Mouse (Mus musculus) heart, adult 2 months (tissue): ENCODE data around the gene Ropn1l. TPM values are rescaled to one million over a fixed set of nuclear protein-coding genes. Genes with fewer than 3 reads are reported as not detected.

Experiments used
- DNase-seq, 2 experiments: peaks; one replicate each; pipeline ENCODE4 v3.0.0; 2021
- H3K27ac ChIP-seq: fragments of 200-600 bp; 2 replicates; pipeline ENCODE4 v1.8.1; 2022
- H3K27me3 ChIP-seq: fragments of 200-500 bp; 2 replicates; pipeline ENCODE4 v1.6.1; 2012; ENCODE audit warnings: mild to moderate bottlenecking, low read length, inconsistent platforms, mixed read lengths; ENCODE audit not compliant: control insufficient read depth, insufficient read depth
- H3K36me3 ChIP-seq: fragments of 200-500 bp; 2 replicates; pipeline ENCODE4 v1.6.1; 2012; ENCODE audit warnings: low read length, inconsistent platforms; ENCODE audit not compliant: control insufficient read depth, insufficient read depth
- H3K4me1 ChIP-seq: fragments of 200-500 bp; 2 replicates; pipeline ENCODE4 v1.6.1; 2011; ENCODE audit warnings: low read length; ENCODE audit not compliant: control insufficient read depth, insufficient read depth
- H3K4me3 ChIP-seq: fragments of 200-600 bp; 2 replicates; pipeline ENCODE4 v1.8.1; 2022
- H3K79me2 ChIP-seq: fragments of 200-500 bp; replicated peaks from 2 replicates; pipeline ENCODE4 v1.6.1; 2012; ENCODE audit warnings: mild to moderate bottlenecking, inconsistent platforms, low read length, moderate library complexity, mixed read lengths; ENCODE audit not compliant: control insufficient read depth, insufficient read depth
- H3K9ac ChIP-seq: fragments of 200-500 bp; 2 replicates; pipeline ENCODE4 v1.6.1; 2012; ENCODE audit warnings: low read depth, mild to moderate bottlenecking, control low read depth, inconsistent platforms, low read length, mixed read lengths
- CTCF ChIP-seq: fragments of 200-600 bp; IDR thresholded peaks from 2 replicates; pipeline ENCODE4 v1.8.1; 2022; ENCODE audit warnings: antibody characterized with exemption, mild to moderate bottlenecking, moderate library complexity
- EP300 ChIP-seq: fragments of 200-500 bp; IDR thresholded peaks from 2 replicates; pipeline ENCODE4 v1.6.1; 2011; ENCODE audit warnings: low read depth, low read length, control low read depth; ENCODE audit not compliant: insufficient read depth
- POLR2A ChIP-seq: fragments of 200-500 bp; IDR thresholded peaks from 2 replicates; pipeline ENCODE4 v1.6.1; 2011; ENCODE audit warnings: mild to moderate bottlenecking, low read depth, low read length, control low read depth; ENCODE audit not compliant: insufficient read depth
- WGBS: fragments of 180-500 bp; shearing (Covaris S2); methylation state at CpG from one replicate; pipeline ENCODE4 v1.1.7; 2018; 5-methylcytosine and 5-hydroxymethylcytosine counted together
- intact Hi-C: fragments of 180-260 bp; cut with DNase I; formaldehyde crosslinking; loops from one replicate; pipeline ENCODE4 v1.15.1; 2025
- polyA plus RNA-seq: library from polyadenylated mRNA; depleted of rRNA; stranded (reverse); fragments of >200 nt; gene quantifications from 2 replicates; pipeline ENCODE4 v1.2.3, GENCODE M21; 2012
- total RNA-seq, 2 experiments: library from RNA; stranded (reverse); gene quantifications; 2 replicates each; pipeline ENCODE4 v1.2.3; 2021

Gene Ropn1l
- total and polyA plus RNA-seq, 3 experiments, result 0.86 TPM; not detected in 2

GRCm38 (mm10) chr15:31436811-31437210 lies 16.7 kb downstream of the Ropn1l start:
- WGBS, result 85% methylated on average over 2 of the region's 2 CpGs
- Histone ChIP-seq H3K4me3 (no peak overlapping the region), H3K9ac (no peak overlapping the region), H3K27ac (no peak overlapping the region), H3K36me3 (no peaks in the 10 kb centered on the region), H3K27me3 (no peaks in the 10 kb centered on the region), H3K4me1 (no peaks in the 10 kb centered on the region), H3K79me2 (no peaks in the 10 kb centered on the region)
- TF ChIP-seq EP300, result no peak
- no peak for TF ChIP-seq CTCF
- TF ChIP-seq POLR2A, result no peak
- intact Hi-C loops, result no loop called here
- DNase-seq, result no peak

GRCm38 (mm10) chr15:31436083-31436482 lies 17.5 kb downstream of the Ropn1l start:
- no peak overlapping the region for H3K9ac ChIP-seq
- H3K4me3 ChIP-seq, result no peak overlapping the region
- no peaks in the 10 kb centered on the region for H3K4me1 ChIP-seq
- TF ChIP-seq CTCF, result no peak
- no peak for TF ChIP-seq EP300
- no peak for TF ChIP-seq POLR2A
- H3K36me3 ChIP-seq, result no peaks in the 10 kb centered on the region
- no peaks in the 10 kb centered on the region for H3K79me2 ChIP-seq
- no peaks in the 10 kb centered on the region for H3K27me3 ChIP-seq
- DNase-seq, result no peak
- H3K27ac ChIP-seq, result no peak overlapping the region
- intact Hi-C loops, result no loop called here
- 53% methylated on average over 1 of the region's 1 CpGs for WGBS

- H3K9ac ChIP-seq, result no peak overlapping the region
- DNase-seq, result no peak
- TF ChIP-seq CTCF (no peak), EP300 (no peak), POLR2A (no peak)
- no peaks in the 10 kb centered on the region for H3K79me2 ChIP-seq
- no peaks in the 10 kb centered on the region for H3K27me3 ChIP-seq
- no peak overlapping the region for H3K27ac ChIP-seq
- H3K4me3 ChIP-seq, result no peak overlapping the region
- no peaks in the 10 kb centered on the region for H3K36me3 ChIP-seq
- intact Hi-C loops, result no loop called here
- WGBS, result 76% methylated on average over 7 of the region's 7 CpGs
- no peaks in the 10 kb centered on the region for H3K4me1 ChIP-seq
Observed at GRCm38 (mm10) chr15:31433768-31434167, 19.8 kb downstream of the Ropn1l start.

- WGBS, result 85% methylated on average over 8 of the region's 8 CpGs
- H3K27ac ChIP-seq, result no peak overlapping the region
- H3K9ac ChIP-seq, result no peak overlapping the region
- H3K4me3 ChIP-seq, result no peak overlapping the region
- H3K27me3 ChIP-seq, result no peaks in the 10 kb centered on the region
- intact Hi-C loops, result no loop called here
- H3K79me2 ChIP-seq, result no peaks in the 10 kb centered on the region
- no peaks in the 10 kb centered on the region for H3K4me1 ChIP-seq
- no peaks in the 10 kb centered on the region for H3K36me3 ChIP-seq
- no peak for TF ChIP-seq POLR2A
- TF ChIP-seq EP300, result no peak
- TF ChIP-seq CTCF, result no peak
- DNase-seq, result no peak
Observed at GRCm38 (mm10) chr15:31431847-31432246, 21.7 kb downstream of the Ropn1l start.

GRCm38 (mm10) chr15:31430014-31430413 lies 23.5 kb downstream of the Ropn1l start:
- DNase-seq, result no peak
- no peak overlapping the region for H3K27ac ChIP-seq
- WGBS, result 78% methylated on average over 2 of the region's 2 CpGs
- TF ChIP-seq EP300 (no peak), CTCF (no peak), POLR2A (no peak)
- no peak overlapping the region for H3K4me3 ChIP-seq
- H3K4me1 ChIP-seq, result no peaks in the 10 kb centered on the region
- H3K36me3 ChIP-seq, result no peaks in the 10 kb centered on the region
- H3K9ac ChIP-seq, result no peak overlapping the region
- intact Hi-C loops, result no loop called here
- H3K79me2 ChIP-seq, result no peaks in the 10 kb centered on the region
- no peaks in the 10 kb centered on the region for H3K27me3 ChIP-seq

GRCm38 (mm10) chr15:31429429-31429828 lies 24.1 kb downstream of the Ropn1l start:
- no peak overlapping the region for H3K9ac ChIP-seq
- WGBS, result 84% methylated on average over 7 of the region's 7 CpGs
- no peaks in the 10 kb centered on the region for H3K79me2 ChIP-seq
- H3K4me3 ChIP-seq, result no peak overlapping the region
- no peak overlapping the region for H3K27ac ChIP-seq
- H3K27me3 ChIP-seq, result no peaks in the 10 kb centered on the region
- no peaks in the 10 kb centered on the region for H3K36me3 ChIP-seq
- intact Hi-C loops, result no loop called here
- TF ChIP-seq POLR2A, result no peak
- TF ChIP-seq EP300, result no peak
- no peak for TF ChIP-seq CTCF
- H3K4me1 ChIP-seq, result no peaks in the 10 kb centered on the region
- no peak for DNase-seq

GRCm38 (mm10) chr15:31428571-31428970 lies 25.0 kb downstream of the Ropn1l start:
- Histone ChIP-seq H3K27me3 (no peaks in the 10 kb centered on the region), H3K79me2 (no peaks in the 10 kb centered on the region), H3K4me1 (no peaks in the 10 kb centered on the region), H3K4me3 (no peak overlapping the region), H3K36me3 (no peaks in the 10 kb centered on the region), H3K27ac (no peak overlapping the region), H3K9ac (no peak overlapping the region)
- 47% methylated on average over 12 of the region's 12 CpGs for WGBS
- no peak for DNase-seq
- TF ChIP-seq POLR2A (no peak), EP300 (no peak), CTCF (no peak)
- intact Hi-C loops, result no loop called here
